In the genomic region with DNA sequence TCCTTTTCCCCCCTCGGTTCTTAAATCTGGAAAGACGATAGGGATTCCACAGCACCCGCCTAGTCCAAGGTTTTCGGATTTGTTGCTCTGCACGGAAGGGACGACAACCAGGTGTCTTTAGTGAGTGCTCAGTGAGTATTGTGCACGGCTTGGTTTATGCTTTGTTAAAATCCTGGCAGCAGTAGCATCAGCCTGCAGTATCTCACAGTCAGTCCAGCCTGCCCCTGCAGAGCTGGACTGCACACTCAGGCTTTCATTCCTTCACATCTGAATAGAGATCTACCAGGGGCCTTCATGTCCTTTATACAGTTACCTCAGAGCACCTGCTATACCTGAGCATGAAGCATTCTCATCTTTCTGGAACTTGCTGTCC, we compare ENCODE assay signal across 7 mouse cellular contexts. TPM values are rescaled to one million over a fixed set of nuclear protein-coding genes. Genes with fewer than 3 reads are reported as not detected.
A peak's percentile ranks its signal among the peaks of the same experiment; 100 is the strongest.
DNase-seq lines count a peak whose midpoint lies in the region; ATAC-seq and TF ChIP-seq lines count a peak whose summit lies in the region.

No protein-coding gene starts in this region.

- ATAC-seq in lung, embryonic 16.5 days (ENCODE audit: low read depth): peak; percentile 63
- peak; percentile 58 for ATAC-seq in limb, embryonic 13.5 days (ENCODE audit: low FRiP score, low read depth)

- WGBS in lung, embryonic 16.5 days: 0% methylated on average over 7 of the region's 7 CpGs
- under 1% methylated on average over 7 of the region's 7 CpGs for WGBS in limb, embryonic 13.5 days
- WGBS in small intestine, adult 2 months: under 1% methylated on average over 7 of the region's 7 CpGs

- TF ChIP-seq CTCF in embryonic fibroblast, embryonic 13.5 days (IDR thresholded peaks at IDR 0.05; ENCODE audit: borderline replicate concordance, insufficient read depth, low read length): no peak
- no peak for TF ChIP-seq CTCF in small intestine, adult 2 months (IDR thresholded peaks at IDR 0.05; ENCODE audit: extremely low read depth, insufficient read length, insufficient replicate concordance, low read depth, low read length)

- no peaks in the 10 kb centered on the region for H3K27me3 ChIP-seq in lung, embryonic 16.5 days (ENCODE audit: control insufficient read depth, insufficient read depth, low read depth, low read length)
- no peaks in the 10 kb centered on the region; the same call in 1 of the 2 replicates for H3K27me3 ChIP-seq in limb, embryonic 13.5 days
- H3K27me3 ChIP-seq in small intestine, adult 2 months (ENCODE audit: control insufficient read depth, insufficient read depth, low read length): no peaks in the 10 kb centered on the region

- peak overlapping the region; percentile 67 for H3K4me3 ChIP-seq in lung, embryonic 16.5 days (ENCODE audit: low read length)
- H3K4me3 ChIP-seq in embryonic fibroblast, embryonic 13.5 days (ENCODE audit: insufficient read depth, low read length): peak overlapping the region; percentile 68
- H3K4me3 ChIP-seq in limb, embryonic 13.5 days: peak overlapping the region; percentile 77
- H3K4me3 ChIP-seq in small intestine, adult 2 months (ENCODE audit: low read depth, low read length): peak overlapping the region; percentile 98

- peaks cover 12% of the 10 kb centered on the region for H3K4me1 ChIP-seq in lung, embryonic 16.5 days (replicated peaks; ENCODE audit: control insufficient read depth, insufficient read depth, low read length)
- peaks cover 8% of the 10 kb centered on the region for H3K4me1 ChIP-seq in embryonic fibroblast, embryonic 13.5 days (ENCODE audit: control insufficient read depth, insufficient read depth, low read length)
- peaks cover 16% of the 10 kb centered on the region for H3K4me1 ChIP-seq in limb, embryonic 13.5 days
- H3K4me1 ChIP-seq in small intestine, adult 2 months (ENCODE audit: control insufficient read depth, insufficient read depth, insufficient read length, low read length): peaks cover 2% of the 10 kb centered on the region; the same call in 1 of the 2 replicates

- peak overlapping the region; percentile 92 for H3K4me2 ChIP-seq in lung, embryonic 16.5 days (ENCODE audit: low read depth, low read length)
- H3K4me2 ChIP-seq in limb, embryonic 13.5 days (replicated peaks): peak overlapping the region; percentile 90

- H3K36me3 ChIP-seq in lung, embryonic 16.5 days (ENCODE audit: control insufficient read depth, insufficient read depth, low read length): no peaks in the 10 kb centered on the region
- H3K36me3 ChIP-seq in limb, embryonic 13.5 days: peaks cover 4% of the 10 kb centered on the region; the same call in 1 of the 2 replicates
- H3K36me3 ChIP-seq in small intestine, adult 2 months (ENCODE audit: control insufficient read depth, insufficient read depth, low read length): no peaks in the 10 kb centered on the region

- no peaks in the 10 kb centered on the region for H3K9me3 ChIP-seq in lung, embryonic 16.5 days (ENCODE audit: control insufficient read depth, low read length)
- no peaks in the 10 kb centered on the region for H3K9me3 ChIP-seq in limb, embryonic 13.5 days

- no peak overlapping the region for H3K27ac ChIP-seq in lung, embryonic 16.5 days (ENCODE audit: low read length)
- no peak overlapping the region for H3K27ac ChIP-seq in embryonic fibroblast, embryonic 13.5 days (ENCODE audit: insufficient read depth, low read length)
- H3K27ac ChIP-seq in limb, embryonic 13.5 days: no peak overlapping the region
- no peak overlapping the region for H3K27ac ChIP-seq in small intestine, adult 2 months (ENCODE audit: insufficient read depth, low read depth, low read length)

- DNase-seq in lung, postnatal 36 days: no peak
- DNase-seq in B cell, adult 2 months: no peak
- DNase-seq in spleen, adult 18-20 months: no peak

- H3K9ac ChIP-seq in lung, embryonic 16.5 days (ENCODE audit: low read length): peak overlapping the region; percentile 73
- peak overlapping the region; percentile 82 for H3K9ac ChIP-seq in limb, embryonic 13.5 days

- no peak for TF ChIP-seq POLR2A in embryonic fibroblast, embryonic 13.5 days (IDR thresholded peaks at IDR 0.05; ENCODE audit: low read depth, low read length)
- no peak; the same call in 1 of the 2 replicates for TF ChIP-seq POLR2A in small intestine, adult 2 months (IDR thresholded peaks at IDR 0.05; ENCODE audit: low read depth, low read length)

RNA-seq across cellular contexts. Expression of gene Ppt1, which starts 0.3 kb away (rescaled TPM):
- 70.1 and 79.2 TPM in 2 replicates for polyA plus RNA-seq in lung, embryonic 16.5 days (2015; fragmentation: Nextera tagmentation; extraction: Ambion mirVana)
- 66.8 and 75.8 TPM in 2 replicates for polyA plus RNA-seq in embryonic fibroblast, embryonic 13.5 days (2011; ENCODE audit: insufficient read length, low read depth, missing spikeins)
- 75.3 and 84.7 TPM in 2 replicates for polyA plus RNA-seq in limb, embryonic 13.5 days (2015; fragmentation: Nextera tagmentation; extraction: Ambion mirVana)
- polyA plus RNA-seq in small intestine, adult 2 months (2012; rRNA removed): 6.9 and 10.1 TPM in 2 replicates

RNA-seq across cellular contexts. Expression of gene Cap1, which starts 49.5 kb away (rescaled TPM):
- polyA plus RNA-seq in lung, embryonic 16.5 days (2015; fragmentation: Nextera tagmentation; extraction: Ambion mirVana): 86.5 and 104 TPM in 2 replicates
- polyA plus RNA-seq in embryonic fibroblast, embryonic 13.5 days (2011; ENCODE audit: insufficient read length, low read depth, missing spikeins): 317 and 412 TPM in 2 replicates
- polyA plus RNA-seq in limb, embryonic 13.5 days (2015; fragmentation: Nextera tagmentation; extraction: Ambion mirVana): 70.4 and 71.3 TPM in 2 replicates
- 46.5 and 85.8 TPM in 2 replicates for polyA plus RNA-seq in small intestine, adult 2 months (2012; rRNA removed)
